Mouse (Mus musculus) lung, adult 2 months (tissue): ENCODE data around the gene Sbp.

ENCODE experiments used
- CTCF ChIP-seq: fragments of 200-500 bp; IDR thresholded peaks from 2 replicates; pipeline ENCODE4 v1.5.1; 2011; ENCODE audit warnings: mild to moderate bottlenecking, low read length, control low read depth; ENCODE audit not compliant: insufficient read depth
- POLR2A ChIP-seq: fragments of 200-500 bp; IDR thresholded peaks from 2 replicates; pipeline ENCODE4 v1.6.1; 2011; ENCODE audit warnings: low read depth, mild to moderate bottlenecking, control low read depth, low read length, borderline replicate concordance; ENCODE audit errors: extremely low read depth

- TF ChIP-seq POLR2A (no peak), CTCF (no peak)
These were observed 29.8 kb downstream of the Sbp start for GRCm38 (mm10) chr17:23971315-23971714.
